Mouse (Mus musculus) E14TG2a.4 (cell line): ENCODE measurements around the gene Pde1a.

Source experiments
- CTCF ChIP-seq: conservative IDR thresholded peaks from 2 replicates; pipeline ENCODE4 v1.5.1; 2014; ENCODE audit warnings: low read length
- NANOG ChIP-seq: IDR thresholded peaks from 2 replicates; pipeline ENCODE4 v1.6.1; 2014; ENCODE audit warnings: borderline replicate concordance, low read length, mixed read lengths
- POU5F1 ChIP-seq: IDR thresholded peaks from 2 replicates; pipeline ENCODE4 v1.6.1; 2014; ENCODE audit warnings: low read length, borderline replicate concordance

DNA sequence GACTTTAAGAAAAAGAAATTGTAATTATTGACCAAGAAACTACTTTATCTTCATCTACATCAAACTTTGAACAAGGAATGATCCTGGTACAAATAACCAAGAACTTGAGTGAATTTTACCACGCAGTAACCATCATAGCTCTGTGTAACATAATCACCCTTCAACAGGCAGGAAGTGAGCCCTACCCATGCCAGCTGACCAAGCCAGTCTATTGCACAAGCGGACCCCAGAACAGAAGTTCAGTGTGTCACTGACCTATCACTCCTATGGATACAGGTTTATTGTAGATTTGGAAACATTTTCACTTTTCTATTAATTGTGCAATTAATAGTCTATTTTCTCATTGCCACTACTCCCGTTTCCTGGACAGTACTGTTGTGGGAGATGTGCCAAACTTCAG lies 3.4 kb upstream of the Pde1a start:
- no peak for TF ChIP-seq CTCF
- TF ChIP-seq POU5F1: no peak
- no peak for TF ChIP-seq NANOG
